Mouse (Mus musculus) heart, embryonic 11.5 days (tissue): ENCODE measurements around the gene Dlg5. TPM values are rescaled to one million over a fixed set of nuclear protein-coding genes. Genes with fewer than 3 reads are reported as not detected.

Experiments
- ATAC-seq: fragments of 200-750 bp; cut with Nextera tagmentation; replicated peaks from 2 replicates; pipeline ENCODE4 v1.8.0; 2017; ENCODE audit warnings: moderate library complexity; ENCODE audit not compliant: insufficient number of reproducible peaks, low FRiP score, low TSS enrichment
- H3K27ac ChIP-seq: fragments of 300-500 bp; sonication (generic); 2 replicates; pipeline ENCODE4 v1.5.1; 2014; ENCODE audit warnings: mild to moderate bottlenecking, low read depth, low read length
- H3K27me3 ChIP-seq: fragments of 300-500 bp; sonication (generic); 2 replicates; pipeline ENCODE4 v1.6.1; 2014; ENCODE audit warnings: mild to moderate bottlenecking, low read length, mixed read lengths; ENCODE audit not compliant: control insufficient read depth, insufficient read depth
- H3K36me3 ChIP-seq: fragments of 300-500 bp; sonication (generic); 2 replicates; pipeline ENCODE4 v1.6.1; 2014; ENCODE audit warnings: mild to moderate bottlenecking, low read length, moderate library complexity, mixed read lengths; ENCODE audit not compliant: control insufficient read depth, insufficient read depth
- H3K4me1 ChIP-seq: fragments of 300-500 bp; sonication (generic); 2 replicates; pipeline ENCODE4 v1.6.1; 2014; ENCODE audit warnings: low read length; ENCODE audit not compliant: control insufficient read depth, insufficient read depth
- H3K4me2 ChIP-seq: fragments of 300-500 bp; sonication (generic); 2 replicates; pipeline ENCODE4 v1.6.1; 2014; ENCODE audit warnings: mild to moderate bottlenecking, moderate library complexity
- H3K4me3 ChIP-seq: fragments of 300-500 bp; sonication (generic); 2 replicates; pipeline ENCODE4 v1.5.1; 2014; ENCODE audit warnings: low read depth, low read length
- H3K9ac ChIP-seq: fragments of 300-500 bp; sonication (generic); 2 replicates; pipeline ENCODE4 v1.6.1; 2014; ENCODE audit warnings: mild to moderate bottlenecking, low read depth, low read length, moderate library complexity
- H3K9me3 ChIP-seq: fragments of 300-500 bp; sonication (generic); replicated peaks from 2 replicates; pipeline ENCODE4 v1.6.1; 2016; ENCODE audit warnings: low read length; ENCODE audit not compliant: control insufficient read depth
- WGBS: fragments of 180-500 bp; shearing (Covaris S2); extraction: QIAGEN DNeasy Blood & Tissue Kit; methylation state at CpG from one replicate; pipeline ENCODE4 v1.1.7; 2014; ENCODE audit not compliant: insufficient replicate concordance; 5-methylcytosine and 5-hydroxymethylcytosine counted together
- polyA plus RNA-seq: library from polyadenylated mRNA; unstranded; fragments of >200 nt; fragmentation: Nextera tagmentation; extraction: Ambion mirVana; gene quantifications from 2 replicates; pipeline ENCODE4 v1.2.1, GENCODE M21; 2014

Gene Dlg5
- polyA plus RNA-seq, 1 experiment from 2014 or later = 16.3 TPM

- H3K27ac ChIP-seq = no peak overlapping the region
- peaks cover 7% of the 10 kb centered on the region for H3K36me3 ChIP-seq
- no peak for ATAC-seq
- H3K27me3 ChIP-seq = no peaks in the 10 kb centered on the region
- H3K4me1 ChIP-seq = no peaks in the 10 kb centered on the region
- H3K9me3 ChIP-seq = no peaks in the 10 kb centered on the region
- no peak overlapping the region for H3K4me2 ChIP-seq
- no peak overlapping the region for H3K4me3 ChIP-seq
- WGBS = 60% methylated on average over 6 of the region's 6 CpGs
- no peak overlapping the region for H3K9ac ChIP-seq
Observed at GRCm38 (mm10) chr14:24173326-24173725, 72.4 kb downstream of the Dlg5 start.

- Histone ChIP-seq H3K4me1 (no peaks in the 10 kb centered on the region), H3K9ac (no peak overlapping the region), H3K4me2 (no peak overlapping the region), H3K36me3 (peaks cover 7% of the 10 kb centered on the region), H3K27me3 (no peaks in the 10 kb centered on the region), H3K27ac (no peak overlapping the region), H3K9me3 (no peaks in the 10 kb centered on the region), H3K4me3 (no peak overlapping the region)
- ATAC-seq = no peak
- 83% methylated on average over 13 of the region's 13 CpGs for WGBS
Observed at GRCm38 (mm10) chr14:24171639-24172311, 73.9 kb downstream of the Dlg5 start.

- H3K4me3 ChIP-seq = no peak overlapping the region
- ATAC-seq = no peak
- no peaks in the 10 kb centered on the region for H3K9me3 ChIP-seq
- H3K27ac ChIP-seq = no peak overlapping the region
- H3K36me3 ChIP-seq = peaks cover 21% of the 10 kb centered on the region
- no peaks in the 10 kb centered on the region for H3K4me1 ChIP-seq
- 82% methylated on average over 8 of the region's 8 CpGs for WGBS
- no peak overlapping the region for H3K4me2 ChIP-seq
- no peaks in the 10 kb centered on the region for H3K27me3 ChIP-seq
- H3K9ac ChIP-seq = no peak overlapping the region
Observed at GRCm38 (mm10) chr14:24166046-24166445, 79.7 kb downstream of the Dlg5 start.

- WGBS = 85% methylated on average over 8 of the region's 8 CpGs
- Histone ChIP-seq H3K36me3 (peaks cover 19% of the 10 kb centered on the region), H3K27ac (no peak overlapping the region), H3K4me1 (no peaks in the 10 kb centered on the region), H3K4me3 (no peak overlapping the region), H3K27me3 (no peaks in the 10 kb centered on the region), H3K4me2 (no peak overlapping the region), H3K9me3 (no peaks in the 10 kb centered on the region), H3K9ac (no peak overlapping the region)
- no peak for ATAC-seq
Observed at GRCm38 (mm10) chr14:24164721-24165367, 80.9 kb downstream of the Dlg5 start.

GRCm38 (mm10) chr14:24162856-24163255 lies 82.9 kb downstream of the Dlg5 start:
- no peak for ATAC-seq
- Histone ChIP-seq H3K27ac (no peak overlapping the region), H3K27me3 (no peaks in the 10 kb centered on the region), H3K4me3 (no peak overlapping the region), H3K9me3 (no peaks in the 10 kb centered on the region), H3K4me1 (no peaks in the 10 kb centered on the region), H3K4me2 (no peak overlapping the region), H3K36me3 (peaks cover 22% of the 10 kb centered on the region), H3K9ac (no peak overlapping the region)
- 77% methylated on average over 10 of the region's 10 CpGs for WGBS

GRCm38 (mm10) chr14:24148892-24149291 lies 96.8 kb downstream of the Dlg5 start:
- H3K9me3 ChIP-seq = no peaks in the 10 kb centered on the region

GRCm38 (mm10) chr14:24144821-24145220 lies 100.9 kb downstream of the Dlg5 start:
- 87% methylated on average over 3 of the region's 3 CpGs for WGBS
- H3K4me2 ChIP-seq = no peak overlapping the region
- H3K27me3 ChIP-seq = no peaks in the 10 kb centered on the region
- peaks cover 44% of the 10 kb centered on the region for H3K36me3 ChIP-seq
- no peak overlapping the region for H3K9ac ChIP-seq
- no peak for ATAC-seq
- H3K9me3 ChIP-seq = no peaks in the 10 kb centered on the region
- H3K4me3 ChIP-seq = no peak overlapping the region
- no peak overlapping the region for H3K27ac ChIP-seq
- peaks cover 10% of the 10 kb centered on the region; the same call in 1 of the 2 replicates for H3K4me1 ChIP-seq

More at GRCm38 (mm10) chr14:24148892-24149291, 96.8 kb downstream of the Dlg5 start:
- Histone ChIP-seq H3K4me3 (no peak overlapping the region), H3K9ac (no peak overlapping the region), H3K27me3 (no peaks in the 10 kb centered on the region), H3K4me1 (no peaks in the 10 kb centered on the region), H3K36me3 (peaks cover 59% of the 10 kb centered on the region), H3K27ac (no peak overlapping the region), H3K4me2 (no peak overlapping the region)
- ATAC-seq = peak; percentile 51; the same call in 1 of the 2 replicates
- 42% methylated on average over 2 of the region's 2 CpGs for WGBS

GRCm38 (mm10) chr14:24144421-24144820 lies 101.3 kb downstream of the Dlg5 start:
- Histone ChIP-seq H3K4me2 (no peak overlapping the region), H3K36me3 (peaks cover 41% of the 10 kb centered on the region), H3K9ac (no peak overlapping the region), H3K27ac (no peak overlapping the region), H3K4me1 (peaks cover 10% of the 10 kb centered on the region; the same call in 1 of the 2 replicates), H3K4me3 (no peak overlapping the region), H3K27me3 (no peaks in the 10 kb centered on the region), H3K9me3 (no peaks in the 10 kb centered on the region)
- 74% methylated on average over 8 of the region's 8 CpGs for WGBS
- ATAC-seq = no peak
